Mouse (Mus musculus) left cerebral cortex, postnatal 25 days (tissue): Measurements from ENCODE around the gene Mrpl49. TPM values are rescaled to one million over a fixed set of nuclear protein-coding genes. Genes with fewer than 3 reads are reported as not detected.

Experiments
- DNase-seq, 2 experiments: peaks; one replicate each; pipeline ENCODE4 v3.0.0; 2022; ENCODE audit warnings: low spot score in 2 of 2, mixed read lengths in 1 of 2
- intact Hi-C: fragments of 180-260 bp; cut with DNase I; formaldehyde crosslinking; loops from one replicate; pipeline ENCODE4 v1.15.1; 2025
- microRNA-seq, 2 experiments: library from miRNA; unstranded; fragments of <30 nt; microRNA quantifications; one replicate each; pipeline ENCODE4 v1.2.0; 2022
- total RNA-seq, 2 experiments: library from RNA; stranded (reverse); gene quantifications; 2 replicates each; pipeline ENCODE4 v1.2.3; 2021

The Mrpl49 gene
- total RNA-seq, 2 experiments from 2014 or later = 45.1 to 47.0 TPM

DNA sequence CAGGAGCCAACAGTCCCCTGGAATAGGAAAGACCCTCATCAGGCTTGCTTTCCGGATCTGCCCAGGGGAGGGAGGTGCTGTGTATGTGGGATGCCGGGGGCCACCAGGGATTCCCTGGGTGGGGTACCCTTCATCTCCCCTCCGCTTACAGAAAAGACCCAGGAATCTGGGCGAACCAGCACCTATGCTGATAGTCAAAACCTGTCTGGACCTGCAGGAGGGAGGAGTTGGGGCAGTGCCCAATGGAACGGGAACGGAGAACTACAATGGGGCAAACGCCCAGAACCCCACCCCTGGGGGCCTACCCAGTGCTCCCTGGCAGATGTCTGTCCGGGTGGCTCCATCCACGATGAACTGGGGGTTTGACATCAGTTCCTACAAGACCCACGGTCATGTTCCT, 43.9 kb downstream of the Mrpl49 start:
- no peak for DNase-seq
- intact Hi-C loops = loop anchor here (2.0 kb wide), 1 partner anchor 89 kb away; the partner anchor contains the start of gene Cdc42ep2

DNA sequence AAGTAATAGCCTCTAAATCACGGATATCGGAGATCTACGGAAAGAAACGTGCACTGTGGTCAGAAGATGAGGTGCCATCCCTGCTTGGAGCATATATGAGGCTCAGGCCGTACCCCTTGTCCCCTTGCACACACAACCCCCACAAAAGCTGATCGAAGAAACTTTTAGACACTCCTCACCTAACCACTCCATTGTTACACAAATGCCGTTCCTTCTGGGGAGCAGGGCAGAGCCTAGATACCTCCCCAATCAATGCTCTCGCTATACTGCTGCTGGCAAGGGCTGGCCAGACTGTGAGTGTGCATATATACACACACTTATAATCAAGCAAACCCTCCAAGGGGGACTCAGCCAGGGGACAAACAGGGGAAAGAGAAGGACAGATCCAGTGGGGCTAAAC, 48.4 kb downstream of the Mrpl49 start:
- intact Hi-C loops = no loop called here

DNA sequence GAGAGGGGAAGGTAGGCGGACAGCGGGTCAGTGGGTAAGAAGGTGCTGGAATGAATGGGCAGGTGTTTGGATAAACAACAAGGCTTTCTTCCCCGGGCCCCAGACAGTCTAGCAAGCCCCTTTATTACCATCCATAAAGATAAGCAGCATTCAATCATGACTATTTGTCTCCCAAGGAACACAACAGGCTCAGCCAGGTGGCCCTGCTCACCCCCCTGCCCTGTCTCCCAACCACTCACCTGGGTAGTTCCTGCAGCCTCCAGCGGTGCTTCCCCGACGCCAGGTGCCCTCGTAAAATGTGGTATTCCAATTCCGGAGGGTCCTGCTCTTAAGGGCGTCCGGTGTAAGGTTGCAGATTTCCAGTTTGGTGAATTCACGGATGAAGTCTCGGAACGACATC, 50.6 kb downstream of the Mrpl49 start:
- intact Hi-C loops = no loop called here
- DNase-seq = no peak

More for the DNA sequence above, 48.4 kb downstream of the Mrpl49 start:
- no peak for DNase-seq

DNA sequence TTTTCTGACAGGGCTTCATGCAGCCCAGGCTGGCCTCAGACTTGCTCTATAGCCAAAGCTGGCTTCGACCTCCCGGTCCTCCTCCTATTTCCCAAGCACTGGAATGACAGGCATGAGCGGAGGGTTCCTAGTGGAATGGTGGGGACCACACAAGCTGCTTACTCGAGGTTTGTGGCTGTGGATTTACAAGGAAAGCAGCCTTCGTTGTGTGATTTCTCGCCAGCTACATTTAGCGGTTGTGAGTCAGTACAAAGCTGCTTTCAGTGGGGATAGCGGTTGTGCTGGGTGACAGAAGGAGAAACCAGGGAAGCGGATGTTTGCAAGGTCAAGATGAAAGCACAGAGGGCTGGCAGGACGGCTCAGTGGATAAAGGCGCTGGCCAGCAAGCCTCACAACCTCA, 52.0 kb downstream of the Mrpl49 start:
- DNase-seq = no peak
- intact Hi-C loops = no loop called here

Small RNA genes within 50 kb of the gene (microRNA-seq; reads per million reads assigned to microRNA genes)
- 4.4 to 4.5 reads per million in 2 experiments for gene Mir6988

Other genes starting within 250 kb of the Mrpl49 start
- gene Frmd8, start 182.5 kb downstream of the Mrpl49 start, total RNA-seq = 10 to 100 TPM in 1 of 2 experiments, 1 to 10 TPM in 1; 9.5 to 14.6 TPM
- 1 to 10 TPM; 2.5 to 3.0 TPM for gene Slc25a45, start 180.0 kb downstream of the Mrpl49 start, total RNA-seq
- gene Tigd3, start 163.6 kb downstream of the Mrpl49 start, total RNA-seq = 1 to 10 TPM; 4.5 to 5.5 TPM
- 10 to 100 TPM; 84.1 to 96.1 TPM for gene Dpf2, start 144.8 kb downstream of the Mrpl49 start, total RNA-seq
- gene Cdc42ep2, start 133.0 kb downstream of the Mrpl49 start, total RNA-seq = 1 to 10 TPM; 6.2 to 6.6 TPM
- 1 to 10 TPM; 3.8 to 5.6 TPM for gene Pola2, start 93.6 kb downstream of the Mrpl49 start, total RNA-seq
- gene Slc22a20, start 71.6 kb downstream of the Mrpl49 start, total RNA-seq = not detected
- 10 to 100 TPM; 17.5 to 18.5 TPM for gene Capn1, start 41.9 kb downstream of the Mrpl49 start, total RNA-seq
- gene Syvn1, start 11.2 kb downstream of the Mrpl49 start, total RNA-seq = 10 to 100 TPM; 45.4 to 49.5 TPM
- 100 to 1,000 TPM; 593 to 625 TPM for gene Fau, start 59 bp upstream of the Mrpl49 start, total RNA-seq
- 10 to 100 TPM; 33.4 to 38.1 TPM for gene Znhit2, start 3.4 kb upstream of the Mrpl49 start, total RNA-seq
- 10 to 100 TPM; 24.9 to 25.2 TPM for gene Tm7sf2, start 10.6 kb upstream of the Mrpl49 start, total RNA-seq
- 10 to 100 TPM; 71.9 to 77.6 TPM for gene Vps51, start 19.4 kb upstream of the Mrpl49 start, total RNA-seq
- gene Tmem262, start 22.2 kb upstream of the Mrpl49 start, total RNA-seq = not detected
- gene Gm28374, start 24.5 kb upstream of the Mrpl49 start, total RNA-seq = under 1 TPM; 0.53 to 0.55 TPM
- 10 to 100 TPM; 36.5 to 37.2 TPM for gene Zfpl1, start 27.2 kb upstream of the Mrpl49 start, total RNA-seq
- gene Cdca5, start 27.2 kb upstream of the Mrpl49 start, total RNA-seq = under 1 TPM; 0.18 to 0.34 TPM
- gene AC131692.1, start 36.6 kb upstream of the Mrpl49 start, total RNA-seq = not detected
- gene Naaladl1, start 48.0 kb upstream of the Mrpl49 start, total RNA-seq = under 1 TPM in 1 of 2 experiments, not detected in 1; 0.21 TPM
- 10 to 100 TPM; 23.7 to 25.0 TPM for gene Sac3d1, start 60.9 kb upstream of the Mrpl49 start, total RNA-seq
- gene Snx15, start 70.5 kb upstream of the Mrpl49 start, total RNA-seq = 10 to 100 TPM; 36.2 to 43.6 TPM
- gene Batf2, start 83.2 kb upstream of the Mrpl49 start, total RNA-seq = under 1 TPM in 1 of 2 experiments, not detected in 1; 0.71 TPM
- gene Arl2, start 83.8 kb upstream of the Mrpl49 start, total RNA-seq = 10 to 100 TPM; 71.5 to 76.8 TPM
- gene Majin, start 126.6 kb upstream of the Mrpl49 start, total RNA-seq = under 1 TPM in 1 of 2 experiments, not detected in 1; 0.53 TPM
- not detected for gene Gpha2, start 168.6 kb upstream of the Mrpl49 start, total RNA-seq
- 100 to 1,000 TPM; 153 to 165 TPM for gene Ppp2r5b, start 178.1 kb upstream of the Mrpl49 start, total RNA-seq
- 10 to 100 TPM; 33.1 to 35.6 TPM for gene Atg2a, start 183.9 kb upstream of the Mrpl49 start, total RNA-seq
- gene Ehd1, start 218.9 kb upstream of the Mrpl49 start, total RNA-seq = 10 to 100 TPM; 35.9 to 40.3 TPM
- 1 to 10 TPM; 2.7 to 2.9 TPM for gene Cdc42bpg, start 248.7 kb upstream of the Mrpl49 start, total RNA-seq